Mouse (Mus musculus): ENCODE data around the gene Gm10309. TPM values are rescaled to one million over a fixed set of nuclear protein-coding genes. Genes with fewer than 3 reads are reported as not detected.

Gene Gm10309
- polyA plus RNA-seq, 1 experiment = 0.05 TPM

DNA sequence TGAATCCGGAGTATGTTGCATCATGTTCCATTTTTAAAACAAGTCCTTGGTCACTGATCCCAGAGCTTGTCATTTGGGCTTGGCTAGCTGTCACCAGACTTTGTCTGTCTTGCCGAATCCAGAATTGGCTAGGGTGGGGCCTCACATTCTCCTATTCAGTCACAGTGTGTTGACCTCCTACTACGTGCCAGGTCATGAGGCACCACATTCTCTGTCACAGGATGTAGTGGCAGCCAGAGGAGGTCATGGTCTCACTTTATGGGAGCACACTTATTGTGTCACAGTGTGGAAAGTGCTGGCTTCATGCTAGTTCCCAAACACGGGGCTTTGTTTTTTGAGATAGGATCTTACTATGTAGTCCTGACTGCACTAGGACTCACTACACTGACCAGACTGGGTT is 3.6 kb downstream of the Gm10309 start:
- no peak overlapping the region for H3K4me3 ChIP-seq (ENCODE audit: low read depth, low read length)
- H3K27me3 ChIP-seq (ENCODE audit: control insufficient read depth, insufficient read depth, low read length) = no peaks in the 10 kb centered on the region
- TF ChIP-seq CTCF (IDR thresholded peaks at IDR 0.05; ENCODE audit: extremely low read depth, insufficient read length, insufficient replicate concordance, low read depth, low read length) (no peak), POLR2A (IDR thresholded peaks at IDR 0.05; ENCODE audit: low read depth, low read length) (no peak)
- no peaks in the 10 kb centered on the region for H3K4me1 ChIP-seq (ENCODE audit: control insufficient read depth, insufficient read depth, insufficient read length, low read length)
- H3K36me3 ChIP-seq (ENCODE audit: control insufficient read depth, insufficient read depth, low read length) = no peaks in the 10 kb centered on the region
- WGBS = 88% methylated on average over 4 of the region's 4 CpGs
- no peak overlapping the region for H3K27ac ChIP-seq (ENCODE audit: insufficient read depth, low read depth, low read length)

DNA sequence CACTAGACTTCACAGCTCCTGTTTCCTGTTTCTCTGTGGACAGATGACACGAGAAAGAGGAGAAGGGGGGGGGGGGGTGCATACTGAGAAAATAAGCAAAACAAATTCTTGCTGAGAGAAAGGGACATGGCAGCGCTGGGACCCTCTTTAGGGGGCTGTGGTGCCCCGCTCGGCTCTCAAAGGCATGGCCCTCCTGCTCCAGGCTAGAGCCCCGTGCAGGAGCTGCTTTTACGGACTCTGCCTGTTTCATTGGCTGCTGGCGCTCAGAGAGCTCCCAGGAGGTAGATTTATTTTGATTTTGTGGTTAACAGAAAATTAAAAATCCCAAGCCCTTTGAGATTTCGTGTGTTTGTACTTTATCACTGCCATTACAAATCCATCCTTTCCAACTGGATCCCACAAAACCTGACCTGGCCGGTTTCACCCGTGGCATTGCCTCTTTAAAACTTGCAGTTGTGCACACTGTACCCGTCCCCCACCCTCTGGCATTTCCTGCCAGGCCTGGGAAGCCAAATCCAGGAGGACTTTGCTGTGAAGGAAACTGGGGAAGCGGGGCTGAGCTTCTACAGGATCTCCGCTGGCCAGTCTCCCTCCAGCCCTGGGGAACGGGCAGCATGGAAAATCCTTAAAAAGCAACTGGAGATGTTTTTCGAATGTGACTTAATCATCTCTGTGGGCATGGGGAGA is 5.5 kb downstream of the Gm10309 start:
- Histone ChIP-seq H3K4me3 (ENCODE audit: low read depth, low read length) (no peak overlapping the region), H3K36me3 (ENCODE audit: control insufficient read depth, insufficient read depth, low read length) (no peaks in the 10 kb centered on the region), H3K4me1 (ENCODE audit: control insufficient read depth, insufficient read depth, insufficient read length, low read length) (no peaks in the 10 kb centered on the region), H3K27me3 (ENCODE audit: control insufficient read depth, insufficient read depth, low read length) (no peaks in the 10 kb centered on the region), H3K27ac (ENCODE audit: insufficient read depth, low read depth, low read length) (no peak overlapping the region)
- WGBS = 80% methylated on average over 15 of the region's 15 CpGs
- no peak for TF ChIP-seq POLR2A (IDR thresholded peaks at IDR 0.05; ENCODE audit: low read depth, low read length)
- no peak for TF ChIP-seq CTCF (IDR thresholded peaks at IDR 0.05; ENCODE audit: extremely low read depth, insufficient read length, insufficient replicate concordance, low read depth, low read length)

DNA sequence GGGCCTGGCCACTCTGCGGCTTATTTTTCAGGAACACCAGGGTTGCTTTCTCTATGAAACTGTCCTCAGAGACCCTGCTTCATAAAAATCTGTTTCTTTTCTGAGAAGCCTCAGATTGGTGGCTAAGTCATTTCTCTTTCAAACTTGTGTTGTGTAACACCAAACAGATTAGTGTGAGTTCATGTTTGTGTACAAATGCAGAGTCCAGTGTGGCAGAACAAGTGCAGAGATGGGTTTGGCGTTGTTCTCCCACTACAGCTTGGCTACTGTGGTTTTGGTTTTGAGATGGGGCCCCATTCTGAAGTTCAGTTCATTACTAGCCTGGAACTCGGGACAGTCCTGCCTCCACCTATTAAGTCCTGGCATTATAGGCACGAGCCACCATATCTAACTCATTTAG is 7.7 kb downstream of the Gm10309 start:
- Histone ChIP-seq H3K36me3 (ENCODE audit: control insufficient read depth, insufficient read depth, low read length) (peaks cover 4% of the 10 kb centered on the region; the same call in 1 of the 2 replicates), H3K27me3 (ENCODE audit: control insufficient read depth, insufficient read depth, low read length) (no peaks in the 10 kb centered on the region), H3K4me3 (ENCODE audit: low read depth, low read length) (no peak overlapping the region), H3K4me1 (ENCODE audit: control insufficient read depth, insufficient read depth, insufficient read length, low read length) (no peaks in the 10 kb centered on the region), H3K27ac (ENCODE audit: insufficient read depth, low read depth, low read length) (no peak overlapping the region)
- no peak for TF ChIP-seq CTCF (IDR thresholded peaks at IDR 0.05; ENCODE audit: extremely low read depth, insufficient read length, insufficient replicate concordance, low read depth, low read length)
- TF ChIP-seq POLR2A (IDR thresholded peaks at IDR 0.05; ENCODE audit: low read depth, low read length) = no peak
- 85% methylated on average over 4 of the region's 4 CpGs for WGBS

DNA sequence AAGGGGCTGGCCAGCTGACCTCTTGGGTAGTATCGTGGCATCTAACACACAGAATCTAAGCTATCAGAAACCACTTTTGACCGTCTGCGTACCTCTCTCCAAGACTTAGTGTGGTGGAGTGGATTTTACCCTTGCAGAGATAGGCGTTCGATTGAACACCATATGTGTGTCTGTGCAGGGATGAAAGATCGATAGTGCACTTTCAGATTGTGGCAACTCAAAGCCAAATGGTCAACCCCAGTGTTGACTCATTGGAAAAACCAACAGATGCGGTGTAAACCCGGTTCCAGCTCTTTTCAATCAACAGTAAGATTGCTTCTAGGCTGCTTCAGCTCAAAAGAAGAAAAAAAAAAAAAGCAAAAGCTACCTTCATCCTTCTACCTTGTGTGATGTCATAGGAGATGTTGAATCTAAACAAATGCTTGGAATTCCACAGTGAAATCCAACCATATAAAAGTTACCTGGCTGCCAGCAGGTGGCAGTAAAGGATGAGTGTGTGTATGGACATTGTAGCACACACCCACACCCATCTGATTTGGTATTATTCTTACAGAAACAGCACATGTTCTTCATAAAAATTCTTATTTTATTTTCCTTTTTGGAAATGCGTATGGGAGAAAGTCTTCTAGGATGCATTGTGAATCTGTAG is 8.8 kb downstream of the Gm10309 start:
- H3K4me3 ChIP-seq (ENCODE audit: low read depth, low read length) = no peak overlapping the region
- H3K27me3 ChIP-seq (ENCODE audit: control insufficient read depth, insufficient read depth, low read length) = no peaks in the 10 kb centered on the region
- H3K27ac ChIP-seq (ENCODE audit: insufficient read depth, low read depth, low read length) = no peak overlapping the region
- TF ChIP-seq CTCF (IDR thresholded peaks at IDR 0.05; ENCODE audit: extremely low read depth, insufficient read length, insufficient replicate concordance, low read depth, low read length) = no peak
- TF ChIP-seq POLR2A (IDR thresholded peaks at IDR 0.05; ENCODE audit: low read depth, low read length) = no peak
- H3K36me3 ChIP-seq (ENCODE audit: control insufficient read depth, insufficient read depth, low read length) = peaks cover 4% of the 10 kb centered on the region; the same call in 1 of the 2 replicates
- no peaks in the 10 kb centered on the region for H3K4me1 ChIP-seq (ENCODE audit: control insufficient read depth, insufficient read depth, insufficient read length, low read length)
- 84% methylated on average over 9 of the region's 9 CpGs for WGBS

DNA sequence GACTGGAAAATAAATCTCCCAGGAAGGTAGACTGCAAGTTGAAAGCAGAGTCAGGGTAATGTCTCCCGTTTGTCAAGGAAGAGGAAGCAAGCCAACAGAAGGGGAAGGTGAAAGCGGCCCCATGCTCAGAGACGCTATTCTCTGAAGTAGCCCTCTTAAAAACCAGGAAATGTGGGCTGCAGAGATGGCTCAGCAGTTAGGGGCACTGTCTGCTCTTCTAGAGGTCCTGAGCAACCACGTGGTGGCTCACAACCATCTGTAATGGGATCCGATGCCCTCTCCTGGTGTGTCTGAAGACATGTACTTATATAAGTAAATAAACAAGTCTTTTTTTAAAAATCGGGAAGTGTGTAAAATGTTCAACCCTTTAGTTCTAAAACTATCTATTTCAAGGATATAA is 10.1 kb downstream of the Gm10309 start:
- no peak for TF ChIP-seq CTCF (IDR thresholded peaks at IDR 0.05; ENCODE audit: extremely low read depth, insufficient read length, insufficient replicate concordance, low read depth, low read length)
- Histone ChIP-seq H3K4me1 (ENCODE audit: control insufficient read depth, insufficient read depth, insufficient read length, low read length) (no peaks in the 10 kb centered on the region), H3K4me3 (ENCODE audit: low read depth, low read length) (no peak overlapping the region), H3K36me3 (ENCODE audit: control insufficient read depth, insufficient read depth, low read length) (peaks cover 7% of the 10 kb centered on the region; the same call in 1 of the 2 replicates), H3K27ac (ENCODE audit: insufficient read depth, low read depth, low read length) (no peak overlapping the region), H3K27me3 (ENCODE audit: control insufficient read depth, insufficient read depth, low read length) (no peaks in the 10 kb centered on the region)
- WGBS = 15% methylated on average over 6 of the region's 6 CpGs

DNA sequence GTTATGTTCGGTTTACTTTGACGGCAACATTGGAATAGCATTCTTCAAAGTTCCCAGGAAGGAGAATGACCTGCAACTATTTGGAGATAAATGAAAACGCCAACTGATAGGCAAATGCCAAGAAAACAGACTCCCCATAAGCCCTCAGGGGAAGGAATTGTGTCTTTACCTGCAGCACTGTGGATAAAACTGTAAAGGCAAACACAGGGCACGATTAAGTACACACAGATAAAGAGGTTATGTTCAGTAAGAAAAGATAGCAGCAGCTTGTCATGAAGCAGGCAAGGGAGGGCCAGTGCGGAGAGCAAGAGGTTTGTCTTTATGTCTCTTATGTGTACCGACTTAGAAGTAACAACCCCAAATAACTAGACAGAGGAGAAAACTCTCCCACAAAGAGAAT is 10.5 kb downstream of the Gm10309 start:
- TF ChIP-seq POLR2A (IDR thresholded peaks at IDR 0.05; ENCODE audit: low read depth, low read length) = no peak
- TF ChIP-seq CTCF (IDR thresholded peaks at IDR 0.05; ENCODE audit: extremely low read depth, insufficient read length, insufficient replicate concordance, low read depth, low read length) = no peak
- Histone ChIP-seq H3K4me1 (ENCODE audit: control insufficient read depth, insufficient read depth, insufficient read length, low read length) (no peaks in the 10 kb centered on the region), H3K36me3 (ENCODE audit: control insufficient read depth, insufficient read depth, low read length) (peaks cover 7% of the 10 kb centered on the region; the same call in 1 of the 2 replicates), H3K27ac (ENCODE audit: insufficient read depth, low read depth, low read length) (no peak overlapping the region), H3K4me3 (ENCODE audit: low read depth, low read length) (no peak overlapping the region), H3K27me3 (ENCODE audit: control insufficient read depth, insufficient read depth, low read length) (no peaks in the 10 kb centered on the region)
- WGBS = 28% methylated on average over 6 of the region's 6 CpGs

DNA sequence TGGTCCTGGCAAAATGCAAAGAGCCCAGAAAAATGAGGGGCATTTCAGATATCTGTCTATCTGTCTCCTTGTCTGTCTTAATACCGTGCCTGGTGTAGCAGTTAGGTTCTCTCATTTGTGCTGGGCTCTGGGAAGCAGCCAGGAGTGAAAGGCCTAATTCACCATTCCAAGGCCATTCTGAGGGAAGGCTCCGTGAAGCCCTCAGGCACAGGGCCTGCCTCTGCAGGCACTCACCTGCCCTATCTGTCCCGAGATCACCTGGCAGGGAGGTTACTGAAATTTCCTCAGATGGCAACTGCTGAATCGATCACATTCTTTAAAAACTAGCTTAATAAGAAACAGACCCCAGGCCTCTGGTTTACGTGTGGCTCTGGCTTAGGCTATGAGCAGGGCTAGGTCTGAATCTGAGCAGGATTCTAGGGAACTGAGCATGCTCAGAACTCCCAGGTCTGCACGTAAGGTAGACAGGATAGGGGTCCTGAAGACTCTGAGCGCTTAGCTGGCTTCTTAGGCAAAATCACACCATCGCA is 11.1 kb downstream of the Gm10309 start:
- Histone ChIP-seq H3K4me1 (ENCODE audit: control insufficient read depth, insufficient read depth, insufficient read length, low read length) (no peaks in the 10 kb centered on the region), H3K27ac (ENCODE audit: insufficient read depth, low read depth, low read length) (no peak overlapping the region), H3K27me3 (ENCODE audit: control insufficient read depth, insufficient read depth, low read length) (no peaks in the 10 kb centered on the region), H3K4me3 (ENCODE audit: low read depth, low read length) (no peak overlapping the region), H3K36me3 (ENCODE audit: control insufficient read depth, insufficient read depth, low read length) (peaks cover 7% of the 10 kb centered on the region; the same call in 1 of the 2 replicates)
- TF ChIP-seq POLR2A (IDR thresholded peaks at IDR 0.05; ENCODE audit: low read depth, low read length) = no peak
- no peak for TF ChIP-seq CTCF (IDR thresholded peaks at IDR 0.05; ENCODE audit: extremely low read depth, insufficient read length, insufficient replicate concordance, low read depth, low read length)
- 61% methylated on average over 8 of the region's 8 CpGs for WGBS

All from small intestine, adult 2 months (tissue).